Mouse (Mus musculus) lung, postnatal 0 days (tissue): Measurements from ENCODE around the gene Cdkal1. TPM values are rescaled to one million over a fixed set of nuclear protein-coding genes. Genes with fewer than 3 reads are reported as not detected.

Source experiments
- ATAC-seq: fragments of 200-750 bp; cut with Nextera tagmentation; 2 replicates; pipeline ENCODE4 v1.8.0; 2017; ENCODE audit warnings: moderate library complexity
- DNase-seq: peaks from one replicate; pipeline ENCODE4 v3.0.0-alpha.2; 2016; ENCODE audit warnings: low spot score
- H3K27ac ChIP-seq: fragments of 300-500 bp; sonication (generic); 2 replicates; pipeline ENCODE4 v1.5.1; 2014; ENCODE audit warnings: antibody characterized with exemption, mild to moderate bottlenecking, low read length, mixed read lengths
- H3K27me3 ChIP-seq: fragments of 300-500 bp; sonication (generic); replicated peaks from 2 replicates; pipeline ENCODE4 v1.6.1; 2014; ENCODE audit warnings: low read length, mixed read lengths; ENCODE audit not compliant: insufficient read depth
- H3K36me3 ChIP-seq: fragments of 300-500 bp; sonication (generic); 2 replicates; pipeline ENCODE4 v1.6.1; 2014; ENCODE audit warnings: low read length, mixed read lengths; ENCODE audit not compliant: insufficient read depth
- H3K4me1 ChIP-seq: fragments of 300-500 bp; sonication (generic); 2 replicates; pipeline ENCODE4 v1.6.1; 2014; ENCODE audit warnings: antibody characterized with exemption, low read depth, low read length, mixed read lengths; ENCODE audit not compliant: insufficient read depth
- H3K4me2 ChIP-seq: fragments of 300-500 bp; sonication (generic); replicated peaks from 2 replicates; pipeline ENCODE4 v1.6.1; 2014; ENCODE audit warnings: low read depth, mild to moderate bottlenecking, low read length, moderate library complexity, mixed read lengths
- H3K4me3 ChIP-seq: fragments of 300-500 bp; sonication (generic); 2 replicates; pipeline ENCODE4 v1.5.1; 2014; ENCODE audit warnings: low read depth, low read length
- H3K9ac ChIP-seq: fragments of 300-500 bp; sonication (generic); replicated peaks from 2 replicates; pipeline ENCODE4 v1.6.1; 2014; ENCODE audit warnings: low read depth, mild to moderate bottlenecking
- H3K9me3 ChIP-seq: fragments of 300-500 bp; sonication (generic); 2 replicates; pipeline ENCODE4 v1.6.1; 2016; ENCODE audit warnings: low read length, mixed read lengths
- CTCF ChIP-seq: IDR thresholded peaks from 2 replicates; pipeline ENCODE4 v1.5.1; 2016; ENCODE audit warnings: antibody characterized with exemption, mild to moderate bottlenecking
- EP300 ChIP-seq: IDR thresholded peaks from 2 replicates; pipeline ENCODE4 v1.6.1; 2016; ENCODE audit warnings: antibody characterized with exemption, mild to moderate bottlenecking, control low read depth
- WGBS: fragments of 180-500 bp; shearing (Covaris S2); extraction: QIAGEN DNeasy Blood & Tissue Kit; methylation state at CpG from one replicate; pipeline ENCODE4 v1.1.7; 2014; 5-methylcytosine and 5-hydroxymethylcytosine counted together
- polyA plus RNA-seq: library from polyadenylated mRNA; unstranded; fragments of >200 nt; fragmentation: Nextera tagmentation; extraction: Ambion mirVana; gene quantifications from 2 replicates; pipeline ENCODE4 v1.2.1, GENCODE M21; 2015

Gene Cdkal1
- polyA plus RNA-seq, 1 experiment from 2014 or later = 14.7 TPM

DNA sequence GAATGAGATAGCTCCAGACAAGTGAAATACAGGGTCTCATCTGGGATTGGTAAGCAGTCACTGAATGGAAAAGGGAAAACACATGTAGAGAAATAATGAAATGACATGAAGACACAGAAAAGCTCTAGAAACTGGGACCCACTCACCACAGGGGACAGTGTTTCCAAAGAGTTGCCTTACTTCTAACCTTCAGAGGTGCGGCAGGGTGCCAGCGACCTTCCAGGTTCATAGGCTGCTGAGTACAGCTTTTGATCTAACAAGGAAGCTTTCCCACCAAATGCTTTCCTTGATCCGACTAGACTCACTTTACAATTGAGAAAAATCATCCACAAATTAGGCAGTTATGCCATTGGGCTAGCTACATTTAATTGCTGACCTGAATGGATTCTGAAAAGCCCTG lies 507.1 kb downstream of the Cdkal1 start:
- no peak for ATAC-seq
- Histone ChIP-seq H3K4me1 (no peaks in the 10 kb centered on the region), H3K4me2 (no peak overlapping the region), H3K4me3 (no peak overlapping the region), H3K36me3 (no peaks in the 10 kb centered on the region), H3K27ac (no peak overlapping the region), H3K9me3 (no peaks in the 10 kb centered on the region), H3K27me3 (no peaks in the 10 kb centered on the region), H3K9ac (no peak overlapping the region)
- 92% methylated on average over 3 of the region's 3 CpGs for WGBS
- no peak for DNase-seq
- no peak for TF ChIP-seq EP300
- no peak for TF ChIP-seq CTCF

DNA sequence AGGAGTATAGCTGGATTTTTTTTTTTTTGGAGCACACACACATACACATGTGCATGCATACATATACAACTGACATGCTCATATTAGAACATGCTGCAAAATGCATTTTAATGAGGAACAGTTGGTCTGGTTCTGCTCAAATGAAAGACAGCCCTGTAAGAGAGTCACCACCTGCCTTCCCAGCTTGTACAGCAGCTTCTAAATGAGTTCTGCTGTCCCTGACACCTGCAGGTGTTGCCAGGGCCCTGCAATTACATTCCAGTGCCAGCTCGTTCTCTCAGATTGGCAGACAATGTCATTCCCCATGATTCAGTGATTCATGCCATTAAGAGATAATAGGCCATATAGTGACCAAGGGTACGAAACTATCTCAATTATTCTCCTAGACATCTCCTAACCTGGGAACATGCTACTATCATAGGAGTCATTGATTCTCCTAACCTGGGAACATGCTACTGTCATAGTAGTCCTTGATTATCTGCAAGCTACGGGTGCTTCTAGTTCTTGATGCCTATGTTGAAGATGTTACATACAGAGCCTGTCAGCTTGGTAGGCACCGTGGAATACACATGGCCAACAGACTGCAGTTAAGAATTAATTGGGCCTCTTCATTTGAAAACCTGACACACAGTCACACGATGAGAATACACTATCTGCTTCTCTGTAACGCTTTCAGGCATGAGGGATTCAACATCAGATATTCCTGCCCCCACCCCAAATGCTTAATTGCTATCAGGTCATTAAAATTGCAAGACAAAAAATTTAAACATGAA lies 522.6 kb downstream of the Cdkal1 start:
- Histone ChIP-seq H3K4me3 (no peak overlapping the region), H3K4me1 (no peaks in the 10 kb centered on the region), H3K36me3 (no peaks in the 10 kb centered on the region), H3K9ac (no peak overlapping the region), H3K4me2 (no peak overlapping the region), H3K27me3 (no peaks in the 10 kb centered on the region), H3K9me3 (no peaks in the 10 kb centered on the region), H3K27ac (no peak overlapping the region)
- DNase-seq (no peak), ATAC-seq (no peak)
- WGBS = 91% methylated on average over 6 of the region's 6 CpGs
- no peak for TF ChIP-seq CTCF
- TF ChIP-seq EP300 = no peak

DNA sequence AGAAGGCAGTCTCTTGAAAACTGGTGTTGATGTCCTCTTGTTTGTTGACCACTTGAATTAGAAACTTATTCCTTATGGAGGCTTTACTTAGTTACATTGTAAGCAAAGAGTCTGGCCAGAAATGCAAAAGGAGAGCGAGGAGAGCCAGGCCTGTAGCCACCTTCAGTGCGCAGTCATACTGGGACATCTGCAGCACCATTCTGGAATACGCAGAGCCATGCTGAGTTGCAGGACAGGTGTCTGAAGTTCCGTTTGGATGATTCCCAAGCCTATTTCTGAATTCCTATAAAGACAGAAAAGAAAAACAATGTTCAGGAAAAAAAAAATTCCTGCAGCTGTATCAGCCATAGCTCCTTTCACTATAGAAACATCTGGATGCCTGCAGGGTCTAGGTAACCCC lies 529.5 kb downstream of the Cdkal1 start:
- no peak for TF ChIP-seq CTCF
- TF ChIP-seq EP300 = no peak
- H3K4me2 ChIP-seq = no peak overlapping the region
- no peaks in the 10 kb centered on the region for H3K9me3 ChIP-seq
- WGBS = 86% methylated on average over 4 of the region's 4 CpGs
- no peak overlapping the region for H3K4me3 ChIP-seq
- no peak overlapping the region for H3K9ac ChIP-seq
- H3K4me1 ChIP-seq = no peaks in the 10 kb centered on the region
- H3K27me3 ChIP-seq = no peaks in the 10 kb centered on the region
- no peaks in the 10 kb centered on the region for H3K36me3 ChIP-seq
- no peak for DNase-seq
- no peak overlapping the region for H3K27ac ChIP-seq
- no peak for ATAC-seq

DNA sequence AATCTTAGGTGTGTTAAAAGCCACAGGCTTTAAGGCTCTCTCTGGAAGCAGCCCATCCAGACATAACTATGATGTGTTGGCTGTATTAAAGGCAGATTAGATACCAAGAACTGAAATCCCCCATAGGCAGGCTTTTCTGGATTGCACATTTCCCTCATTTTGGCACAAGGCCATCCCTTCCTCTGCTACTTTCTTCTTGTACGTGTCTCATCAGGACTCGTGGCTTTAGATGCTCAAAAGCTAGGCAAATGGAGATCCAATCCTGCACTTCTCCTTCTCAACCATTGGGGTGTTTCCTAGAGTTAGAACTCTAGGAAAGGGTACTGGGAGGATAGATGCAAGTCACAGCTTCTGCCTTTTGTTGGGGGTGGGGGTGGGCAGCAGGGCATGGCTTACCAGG lies 535.1 kb downstream of the Cdkal1 start:
- Histone ChIP-seq H3K4me1 (no peaks in the 10 kb centered on the region), H3K9me3 (no peaks in the 10 kb centered on the region), H3K9ac (no peak overlapping the region), H3K36me3 (no peaks in the 10 kb centered on the region), H3K27me3 (no peaks in the 10 kb centered on the region), H3K4me2 (no peak overlapping the region), H3K4me3 (no peak overlapping the region), H3K27ac (no peak overlapping the region)
- ATAC-seq (no peak), DNase-seq (peak; percentile 6)
- TF ChIP-seq CTCF (no peak), EP300 (no peak)
- WGBS = 23% methylated on average over 2 of the region's 2 CpGs

DNA sequence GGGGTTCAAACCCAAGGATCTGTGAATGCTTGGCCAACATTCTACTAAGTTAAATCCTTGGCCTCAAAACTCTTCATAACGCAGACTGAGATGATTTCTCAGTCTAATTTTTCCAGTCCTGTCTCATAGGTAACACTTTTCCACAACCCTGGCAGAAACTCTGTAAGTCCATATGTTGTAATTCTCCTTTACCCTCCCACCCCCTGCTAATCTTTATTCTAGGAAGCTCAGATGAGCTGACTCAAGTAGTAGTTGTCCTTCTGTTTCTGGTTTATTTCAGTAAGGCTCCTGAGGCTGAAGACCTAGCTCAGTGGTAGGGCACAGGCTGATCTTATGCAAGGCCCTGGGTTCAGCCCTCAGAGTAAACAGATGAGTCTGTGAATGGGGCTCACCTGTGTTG lies 537.8 kb downstream of the Cdkal1 start:
- H3K4me2 ChIP-seq = no peak overlapping the region
- no peaks in the 10 kb centered on the region for H3K27me3 ChIP-seq
- no peaks in the 10 kb centered on the region for H3K9me3 ChIP-seq
- ATAC-seq (no peak), DNase-seq (no peak)
- H3K36me3 ChIP-seq = no peaks in the 10 kb centered on the region
- no peak overlapping the region for H3K4me3 ChIP-seq
- no peak for TF ChIP-seq EP300
- TF ChIP-seq CTCF = no peak
- WGBS = 88% methylated on average over 1 of the region's 1 CpGs
- H3K9ac ChIP-seq = no peak overlapping the region
- no peak overlapping the region for H3K27ac ChIP-seq
- no peaks in the 10 kb centered on the region for H3K4me1 ChIP-seq

DNA sequence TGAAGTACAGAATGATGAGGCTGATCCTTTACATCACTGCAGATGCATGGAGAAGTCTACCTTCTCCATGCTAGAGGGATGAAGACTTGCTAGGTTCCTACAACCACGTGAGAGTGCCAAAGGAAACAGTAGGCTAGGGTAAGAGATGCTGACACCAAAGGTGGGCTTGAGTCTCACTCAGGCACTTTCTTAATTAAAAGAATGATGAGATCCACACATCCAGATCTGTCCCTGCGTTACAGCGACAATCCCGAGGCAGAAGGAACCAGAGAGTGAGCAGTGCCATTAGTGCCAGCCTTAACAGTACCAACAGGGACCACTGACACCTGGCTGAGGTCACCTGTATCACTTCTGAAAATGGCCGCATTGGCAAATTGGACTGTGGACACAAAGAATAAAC lies 539.2 kb downstream of the Cdkal1 start:
- 87% methylated on average over 5 of the region's 5 CpGs for WGBS
- no peaks in the 10 kb centered on the region for H3K4me1 ChIP-seq
- ATAC-seq (no peak), DNase-seq (no peak)
- H3K9me3 ChIP-seq = no peaks in the 10 kb centered on the region
- H3K9ac ChIP-seq = no peak overlapping the region
- H3K27me3 ChIP-seq = no peaks in the 10 kb centered on the region
- no peaks in the 10 kb centered on the region for H3K36me3 ChIP-seq
- no peak overlapping the region for H3K4me2 ChIP-seq
- no peak overlapping the region for H3K27ac ChIP-seq
- H3K4me3 ChIP-seq = no peak overlapping the region
- no peak for TF ChIP-seq CTCF
- no peak for TF ChIP-seq EP300

DNA sequence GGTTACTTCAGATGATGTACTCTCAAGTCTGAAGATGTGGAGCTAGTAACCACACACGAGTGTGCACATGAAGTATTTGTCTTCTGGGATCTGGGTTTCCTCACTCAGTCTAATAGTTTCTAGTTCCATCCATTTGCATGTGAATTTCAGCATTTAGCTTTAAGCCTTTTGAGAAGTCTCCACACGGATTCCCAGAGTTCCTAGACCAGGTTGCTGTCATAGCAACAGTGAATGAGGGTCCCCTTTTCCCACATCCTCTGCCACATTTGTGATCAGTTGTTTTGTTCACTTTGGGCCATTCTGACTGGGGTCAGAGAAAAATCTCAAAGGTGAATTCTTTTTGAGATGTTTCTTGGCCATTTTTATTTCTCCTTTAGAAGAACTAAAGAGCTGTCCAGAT lies 543.4 kb downstream of the Cdkal1 start:
- Histone ChIP-seq H3K4me1 (no peaks in the 10 kb centered on the region), H3K4me2 (no peak overlapping the region), H3K4me3 (no peak overlapping the region), H3K27ac (no peak overlapping the region), H3K9me3 (no peaks in the 10 kb centered on the region), H3K27me3 (no peaks in the 10 kb centered on the region), H3K36me3 (no peaks in the 10 kb centered on the region), H3K9ac (no peak overlapping the region)
- no peak for ATAC-seq
- no peak for TF ChIP-seq CTCF
- no peak for TF ChIP-seq EP300
- WGBS = 64% methylated on average over 2 of the region's 2 CpGs
- DNase-seq = no peak
